Mouse (Mus musculus): ENCODE measurements around the gene Klhl9. TPM values are rescaled to one million over a fixed set of nuclear protein-coding genes. Genes with fewer than 3 reads are reported as not detected.
A peak's percentile ranks its signal among the peaks of the same experiment; 100 is the strongest.

Gene Klhl9
- polyA plus RNA-seq, 1 experiment from 2014 or later = 40.5 TPM

- Histone ChIP-seq H3K4me1 (replicated peaks; ENCODE audit: control insufficient read depth, insufficient read depth, low read length) (no peaks in the 10 kb centered on the region), H3K4me3 (ENCODE audit: low read depth, low read length) (no peak overlapping the region), H3K9ac (ENCODE audit: low read depth, low read length) (no peak overlapping the region), H3K4me2 (replicated peaks; ENCODE audit: low read depth) (no peak overlapping the region), H3K9me3 (ENCODE audit: control insufficient read depth) (no peaks in the 10 kb centered on the region), H3K27me3 (replicated peaks; ENCODE audit: control insufficient read depth, insufficient read depth, low read length) (no peaks in the 10 kb centered on the region), H3K36me3 (ENCODE audit: control insufficient read depth, insufficient read depth) (no peaks in the 10 kb centered on the region), H3K27ac (ENCODE audit: low read depth, low read length) (no peak overlapping the region)
- no peak for ATAC-seq
- TF ChIP-seq CTCF (IDR thresholded peaks at IDR 0.05; ENCODE audit: low read depth) = no peak
- WGBS = 73% methylated on average over 5 of the region's 5 CpGs
Measured at GRCm38 (mm10) chr4:88698781-88699180, 23.5 kb downstream of the Klhl9 start.

GRCm38 (mm10) chr4:88697753-88698152, 24.5 kb downstream of the Klhl9 start:
- H3K4me1 ChIP-seq (replicated peaks; ENCODE audit: control insufficient read depth, insufficient read depth, low read length) = no peaks in the 10 kb centered on the region
- no peaks in the 10 kb centered on the region for H3K36me3 ChIP-seq (ENCODE audit: control insufficient read depth, insufficient read depth)
- 64% methylated on average over 4 of the region's 4 CpGs for WGBS
- H3K27me3 ChIP-seq (replicated peaks; ENCODE audit: control insufficient read depth, insufficient read depth, low read length) = no peaks in the 10 kb centered on the region
- H3K9ac ChIP-seq (ENCODE audit: low read depth, low read length) = no peak overlapping the region
- no peak overlapping the region for H3K27ac ChIP-seq (ENCODE audit: low read depth, low read length)
- H3K4me2 ChIP-seq (replicated peaks; ENCODE audit: low read depth) = no peak overlapping the region
- no peaks in the 10 kb centered on the region for H3K9me3 ChIP-seq (ENCODE audit: control insufficient read depth)
- no peak for TF ChIP-seq CTCF (IDR thresholded peaks at IDR 0.05; ENCODE audit: low read depth)
- H3K4me3 ChIP-seq (ENCODE audit: low read depth, low read length) = no peak overlapping the region
- ATAC-seq = no peak

- no peak for TF ChIP-seq CTCF (IDR thresholded peaks at IDR 0.05; ENCODE audit: low read depth)
- no peak overlapping the region for H3K4me2 ChIP-seq (replicated peaks; ENCODE audit: low read depth)
- H3K4me1 ChIP-seq (replicated peaks; ENCODE audit: control insufficient read depth, insufficient read depth, low read length) = no peaks in the 10 kb centered on the region
- no peak overlapping the region for H3K27ac ChIP-seq (ENCODE audit: low read depth, low read length)
- H3K9ac ChIP-seq (ENCODE audit: low read depth, low read length) = no peak overlapping the region
- no peaks in the 10 kb centered on the region for H3K9me3 ChIP-seq (ENCODE audit: control insufficient read depth)
- no peaks in the 10 kb centered on the region for H3K36me3 ChIP-seq (ENCODE audit: control insufficient read depth, insufficient read depth)
- H3K27me3 ChIP-seq (replicated peaks; ENCODE audit: control insufficient read depth, insufficient read depth, low read length) = no peaks in the 10 kb centered on the region
- H3K4me3 ChIP-seq (ENCODE audit: low read depth, low read length) = no peak overlapping the region
- ATAC-seq = no peak
- WGBS = 57% methylated on average over 6 of the region's 6 CpGs
Measured at GRCm38 (mm10) chr4:88697108-88697507, 25.2 kb downstream of the Klhl9 start.

- ATAC-seq = peak; percentile 59; the same call in 1 of the 2 replicates
- H3K4me1 ChIP-seq (replicated peaks; ENCODE audit: control insufficient read depth, insufficient read depth, low read length) = no peaks in the 10 kb centered on the region
- H3K27ac ChIP-seq (ENCODE audit: low read depth, low read length) = no peak overlapping the region
- no peaks in the 10 kb centered on the region for H3K27me3 ChIP-seq (replicated peaks; ENCODE audit: control insufficient read depth, insufficient read depth, low read length)
- H3K9ac ChIP-seq (ENCODE audit: low read depth, low read length) = no peak overlapping the region
- H3K4me3 ChIP-seq (ENCODE audit: low read depth, low read length) = no peak overlapping the region
- H3K36me3 ChIP-seq (ENCODE audit: control insufficient read depth, insufficient read depth) = no peaks in the 10 kb centered on the region
- no peaks in the 10 kb centered on the region for H3K9me3 ChIP-seq (ENCODE audit: control insufficient read depth)
- H3K4me2 ChIP-seq (replicated peaks; ENCODE audit: low read depth) = no peak overlapping the region
- peak; percentile 99 for TF ChIP-seq CTCF (IDR thresholded peaks at IDR 0.05; ENCODE audit: low read depth)
- 30% methylated on average over 3 of the region's 3 CpGs for WGBS
Measured at GRCm38 (mm10) chr4:88696237-88696884, 25.9 kb downstream of the Klhl9 start.

GRCm38 (mm10) chr4:88693392-88693791, 28.9 kb downstream of the Klhl9 start:
- ATAC-seq = no peak
- no peak for TF ChIP-seq CTCF (IDR thresholded peaks at IDR 0.05; ENCODE audit: low read depth)

GRCm38 (mm10) chr4:88692537-88692936, 29.7 kb downstream of the Klhl9 start:
- no peak for TF ChIP-seq CTCF (IDR thresholded peaks at IDR 0.05; ENCODE audit: low read depth)
- Histone ChIP-seq H3K9ac (ENCODE audit: low read depth, low read length) (no peak overlapping the region), H3K4me2 (replicated peaks; ENCODE audit: low read depth) (no peak overlapping the region), H3K4me3 (ENCODE audit: low read depth, low read length) (no peak overlapping the region), H3K27ac (ENCODE audit: low read depth, low read length) (no peak overlapping the region), H3K9me3 (ENCODE audit: control insufficient read depth) (no peaks in the 10 kb centered on the region), H3K36me3 (ENCODE audit: control insufficient read depth, insufficient read depth) (no peaks in the 10 kb centered on the region), H3K4me1 (replicated peaks; ENCODE audit: control insufficient read depth, insufficient read depth, low read length) (no peaks in the 10 kb centered on the region), H3K27me3 (replicated peaks; ENCODE audit: control insufficient read depth, insufficient read depth, low read length) (no peaks in the 10 kb centered on the region)
- 80% methylated on average over 1 of the region's 1 CpGs for WGBS
- no peak for ATAC-seq

More at GRCm38 (mm10) chr4:88693392-88693791, 28.9 kb downstream of the Klhl9 start:
- Histone ChIP-seq H3K4me3 (ENCODE audit: low read depth, low read length) (no peak overlapping the region), H3K36me3 (ENCODE audit: control insufficient read depth, insufficient read depth) (no peaks in the 10 kb centered on the region), H3K27ac (ENCODE audit: low read depth, low read length) (no peak overlapping the region), H3K4me2 (replicated peaks; ENCODE audit: low read depth) (no peak overlapping the region), H3K9me3 (ENCODE audit: control insufficient read depth) (no peaks in the 10 kb centered on the region), H3K27me3 (replicated peaks; ENCODE audit: control insufficient read depth, insufficient read depth, low read length) (no peaks in the 10 kb centered on the region), H3K4me1 (replicated peaks; ENCODE audit: control insufficient read depth, insufficient read depth, low read length) (no peaks in the 10 kb centered on the region), H3K9ac (ENCODE audit: low read depth, low read length) (no peak overlapping the region)
- WGBS = 82% methylated on average over 2 of the region's 2 CpGs

Measured in intestine, postnatal 0 days (tissue).